Mouse (Mus musculus) myocyte (in vitro differentiated cells): ENCODE measurements around the gene Gm20388. TPM values are rescaled to one million over a fixed set of nuclear protein-coding genes. Genes with fewer than 3 reads are reported as not detected.
"Not testable (repeated sequence)": the region's sequence is repeated elsewhere in the genome, so short reads cannot be mapped to it uniquely, and the experiment has no call there.

ENCODE experiments used
- H3K27me3 ChIP-seq: one replicate; pipeline ENCODE4 v1.6.1; 2011; ENCODE audit not compliant: control insufficient read depth, insufficient read depth, insufficient read length
- H3K36me3 ChIP-seq: one replicate; pipeline ENCODE4 v1.6.1; 2011; ENCODE audit not compliant: control insufficient read depth, insufficient read depth
- H3K4me2 ChIP-seq: one replicate; pipeline ENCODE4 v1.6.1; 2011; ENCODE audit warnings: low read depth, control low read depth
- H3K4me3 ChIP-seq: one replicate; pipeline ENCODE4 v1.5.1; 2011; ENCODE audit warnings: mild to moderate bottlenecking, control low read depth, moderate library complexity
- H3K79me2 ChIP-seq: one replicate; pipeline ENCODE4 v1.6.1; 2011; ENCODE audit not compliant: control insufficient read depth, insufficient read depth
- H3ac ChIP-seq: one replicate; pipeline ENCODE4 v1.6.1; 2011; ENCODE audit not compliant: control insufficient read depth, insufficient read length
- CEBPB ChIP-seq: IDR thresholded peaks from 2 replicates; pipeline ENCODE4 v1.6.1; 2011; ENCODE audit warnings: mild to moderate bottlenecking, moderate library complexity; ENCODE audit not compliant: poor library complexity, insufficient read depth, severe bottlenecking
- E2F4 ChIP-seq: IDR thresholded peaks from one replicate; pipeline ENCODE4 v1.6.1; 2011; ENCODE audit warnings: mild to moderate bottlenecking, control low read depth, moderate library complexity; ENCODE audit not compliant: insufficient read depth
- MAX ChIP-seq: IDR thresholded peaks from one replicate; pipeline ENCODE4 v1.6.1; 2011; ENCODE audit warnings: low read depth, mild to moderate bottlenecking, control low read depth
- MYOD1 ChIP-seq, 3 experiments: IDR thresholded peaks; one replicate each; pipeline ENCODE4 v1.6.1; 2011; ENCODE audit warnings: control low read depth in 2 of 3, low read depth in 2 of 3, mild to moderate bottlenecking in 2 of 3, moderate library complexity in 1 of 3; ENCODE audit not compliant: insufficient read length in 2 of 3, control insufficient read depth in 1 of 3
- MYOG ChIP-seq, 3 experiments: IDR thresholded peaks; one replicate each; pipeline ENCODE4 v1.6.1; 2011; ENCODE audit warnings: control low read depth in 2 of 3, low read depth in 2 of 3, mild to moderate bottlenecking in 2 of 3; ENCODE audit not compliant: insufficient read length in 2 of 3, control insufficient read depth in 1 of 3, insufficient read depth in 1 of 3
- POLR2A ChIP-seq: IDR thresholded peaks from one replicate; pipeline ENCODE4 v1.6.1; 2011; ENCODE audit warnings: low read depth, mild to moderate bottlenecking, control low read depth, moderate library complexity; ENCODE audit not compliant: insufficient read length
- POLR2AphosphoS2 ChIP-seq: IDR thresholded peaks from one replicate; pipeline ENCODE4 v1.6.1; 2011; ENCODE audit warnings: low read depth, control low read depth; ENCODE audit not compliant: insufficient read length
- REST ChIP-seq: IDR thresholded peaks from one replicate; pipeline ENCODE4 v1.6.1; 2011; ENCODE audit warnings: mild to moderate bottlenecking, control low read depth, moderate library complexity; ENCODE audit not compliant: insufficient read depth, insufficient read length
- SRF ChIP-seq: IDR thresholded peaks from one replicate; pipeline ENCODE4 v1.6.1; 2011; ENCODE audit warnings: low read depth; ENCODE audit not compliant: control insufficient read depth, insufficient read length
- TCF12 ChIP-seq: IDR thresholded peaks from one replicate; pipeline ENCODE4 v1.6.1; 2011; ENCODE audit warnings: mild to moderate bottlenecking, control low read depth; ENCODE audit not compliant: poor library complexity, insufficient read depth, severe bottlenecking
- TCF3 ChIP-seq: IDR thresholded peaks from one replicate; pipeline ENCODE4 v1.6.1; 2011; ENCODE audit warnings: low read depth, control low read depth; ENCODE audit not compliant: insufficient read length
- USF1 ChIP-seq: IDR thresholded peaks from one replicate; pipeline ENCODE4 v1.6.1; 2011; ENCODE audit warnings: low read depth, mild to moderate bottlenecking, control low read depth, moderate library complexity
- polyA plus RNA-seq: library from polyadenylated mRNA; unstranded; fragments of >200 nt; fragmentation: generic; extraction: Trizol; gene quantifications from one replicate; pipeline ENCODE4 v1.2.1, GENCODE M21; 2012; ENCODE audit warnings: missing spikeins

Gm20388 gene
- polyA plus RNA-seq, 1 experiment, result 15.3 TPM

- no peak overlapping the region for H3K4me2 ChIP-seq
- TF ChIP-seq REST, result no peak
- no peak for TF ChIP-seq SRF
- no peak for TF ChIP-seq TCF12
- no peak for TF ChIP-seq E2F4
- no peak for TF ChIP-seq CEBPB
- no peak for TF ChIP-seq POLR2AphosphoS2
- no peak for TF ChIP-seq MYOD1 (IDR thresholded peaks at IDR 0.05; ENCODE audit: control insufficient read depth in 1 of 3, insufficient read length in 2 of 3, low read depth in 2 of 3)
- no peak for TF ChIP-seq POLR2A
- TF ChIP-seq MAX, result no peak
- no peak for TF ChIP-seq TCF3
- TF ChIP-seq MYOG (IDR thresholded peaks at IDR 0.05; ENCODE audit: control insufficient read depth in 1 of 3, insufficient read depth in 1 of 3, insufficient read length in 2 of 3, low read depth in 2 of 3), result no peak
- TF ChIP-seq USF1, result no peak
- H3K27me3 ChIP-seq, result no peaks in the 10 kb centered on the region
- no peaks in the 10 kb centered on the region for H3K36me3 ChIP-seq
- no peak overlapping the region for H3K4me3 ChIP-seq
- no peak overlapping the region for H3ac ChIP-seq
- H3K79me2 ChIP-seq, result no peaks in the 10 kb centered on the region
Observed at GRCm38 (mm10) chr8:122320541-122320940, 2409.9 kb downstream of the Gm20388 start.

GRCm38 (mm10) chr8:122321455-122321921, 2410.8 kb downstream of the Gm20388 start:
- Histone ChIP-seq H3K27me3 (no peaks in the 10 kb centered on the region), H3K79me2 (no peaks in the 10 kb centered on the region), H3ac (no peak overlapping the region), H3K36me3 (no peaks in the 10 kb centered on the region), H3K4me3 (no peak overlapping the region), H3K4me2 (no peak overlapping the region)
- TF ChIP-seq USF1 (no peak), TCF3 (no peak), CEBPB (no peak), E2F4 (no peak), MYOG (IDR thresholded peaks at IDR 0.05; ENCODE audit: control insufficient read depth in 1 of 3, insufficient read depth in 1 of 3, insufficient read length in 2 of 3, low read depth in 2 of 3) (no peak), TCF12 (no peak), POLR2A (no peak), POLR2AphosphoS2 (no peak), MAX (no peak), REST (no peak), MYOD1 (IDR thresholded peaks at IDR 0.05; ENCODE audit: control insufficient read depth in 1 of 3, insufficient read length in 2 of 3, low read depth in 2 of 3) (no peak), SRF (no peak)

GRCm38 (mm10) chr8:122322126-122322525, 2411.5 kb downstream of the Gm20388 start:
- Histone ChIP-seq H3K79me2 (no peaks in the 10 kb centered on the region), H3ac (no peak overlapping the region), H3K27me3 (no peaks in the 10 kb centered on the region), H3K4me2 (no peak overlapping the region), H3K4me3 (no peak overlapping the region), H3K36me3 (no peaks in the 10 kb centered on the region)
- TF ChIP-seq E2F4 (no peak), USF1 (no peak), MYOD1 (IDR thresholded peaks at IDR 0.05; ENCODE audit: control insufficient read depth in 1 of 3, insufficient read length in 2 of 3, low read depth in 2 of 3) (no peak), POLR2A (no peak), TCF3 (no peak), REST (no peak), MYOG (IDR thresholded peaks at IDR 0.05; ENCODE audit: control insufficient read depth in 1 of 3, insufficient read depth in 1 of 3, insufficient read length in 2 of 3, low read depth in 2 of 3) (no peak), TCF12 (no peak), CEBPB (no peak), SRF (no peak), POLR2AphosphoS2 (no peak), MAX (no peak)

- Histone ChIP-seq H3K4me3 (no peak overlapping the region), H3K4me2 (no peak overlapping the region), H3K27me3 (no peaks in the 10 kb centered on the region), H3K36me3 (no peaks in the 10 kb centered on the region), H3K79me2 (no peaks in the 10 kb centered on the region), H3ac (no peak overlapping the region)
- TF ChIP-seq USF1 (no peak), TCF3 (no peak)
Observed at GRCm38 (mm10) chr8:122322792-122323191, 2412.2 kb downstream of the Gm20388 start.

- not testable (repeated sequence) for H3K36me3 ChIP-seq, H3ac ChIP-seq, H3K4me2 ChIP-seq, H3K27me3 ChIP-seq, H3K4me3 ChIP-seq, H3K79me2 ChIP-seq
- TF ChIP-seq MYOD1 (IDR thresholded peaks at IDR 0.05; ENCODE audit: control insufficient read depth in 1 of 3, insufficient read length in 2 of 3, low read depth in 2 of 3) (peak in 1 of 3 experiments; percentile 80), MYOG (IDR thresholded peaks at IDR 0.05; ENCODE audit: control insufficient read depth in 1 of 3, insufficient read depth in 1 of 3, insufficient read length in 2 of 3, low read depth in 2 of 3) (peak in 2 of 3 experiments; percentile 16 to 77), POLR2A (peak; percentile 37)
Observed at GRCm38 (mm10) chr8:122323951-122324402, 2413.3 kb downstream of the Gm20388 start.

- no peaks in the 10 kb centered on the region for H3K27me3 ChIP-seq
- H3K79me2 ChIP-seq, result no peaks in the 10 kb centered on the region
- H3K4me3 ChIP-seq, result no peak overlapping the region
- no peaks in the 10 kb centered on the region for H3K36me3 ChIP-seq
- TF ChIP-seq POLR2AphosphoS2 (no peak), TCF12 (no peak), MYOG (IDR thresholded peaks at IDR 0.05; ENCODE audit: control insufficient read depth in 1 of 3, insufficient read depth in 1 of 3, insufficient read length in 2 of 3, low read depth in 2 of 3) (no peak), E2F4 (no peak), SRF (no peak), TCF3 (no peak), CEBPB (no peak), REST (no peak), POLR2A (no peak), USF1 (no peak), MAX (no peak), MYOD1 (IDR thresholded peaks at IDR 0.05; ENCODE audit: control insufficient read depth in 1 of 3, insufficient read length in 2 of 3, low read depth in 2 of 3) (no peak)
- H3ac ChIP-seq, result no peak overlapping the region
- no peak overlapping the region for H3K4me2 ChIP-seq
Observed at GRCm38 (mm10) chr8:122325196-122325595, 2414.6 kb downstream of the Gm20388 start.
